Mouse (Mus musculus) hindbrain, postnatal 0 days (tissue): ENCODE data around the gene Spata3. TPM values are rescaled to one million over a fixed set of nuclear protein-coding genes. Genes with fewer than 3 reads are reported as not detected.

Experiments used
- ATAC-seq: fragments of 200-750 bp; cut with Nextera tagmentation; 2 replicates; pipeline ENCODE4 v1.8.0; 2017; ENCODE audit warnings: mild to moderate bottlenecking, moderate TSS enrichment, moderate library complexity
- DNase-seq: peaks from one replicate; pipeline ENCODE4 v3.0.0-alpha.2; 2015; ENCODE audit warnings: low spot score
- H3K27ac ChIP-seq: fragments of 300-500 bp; sonication (generic); 2 replicates; pipeline ENCODE4 v1.5.1; 2014; ENCODE audit warnings: mild to moderate bottlenecking
- H3K27me3 ChIP-seq: fragments of 300-500 bp; sonication (generic); 2 replicates; pipeline ENCODE4 v1.6.1; 2014; ENCODE audit warnings: low read length, mixed read lengths; ENCODE audit not compliant: insufficient read depth
- H3K36me3 ChIP-seq: fragments of 300-500 bp; sonication (generic); 2 replicates; pipeline ENCODE4 v1.6.1; 2014; ENCODE audit warnings: low read length, mixed read lengths; ENCODE audit not compliant: insufficient read depth
- H3K4me1 ChIP-seq: fragments of 300-500 bp; sonication (generic); 2 replicates; pipeline ENCODE4 v1.6.1; 2014; ENCODE audit warnings: antibody characterized with exemption, low read length, mixed read lengths; ENCODE audit not compliant: insufficient read depth
- H3K4me2 ChIP-seq: fragments of 300-500 bp; sonication (generic); 2 replicates; pipeline ENCODE4 v1.6.1; 2014; ENCODE audit warnings: low read depth, mild to moderate bottlenecking, low read length, moderate library complexity, mixed read lengths
- H3K4me3 ChIP-seq: fragments of 300-500 bp; sonication (generic); 2 replicates; pipeline ENCODE4 v1.5.1; 2014; ENCODE audit warnings: low read length
- H3K9ac ChIP-seq: fragments of 300-500 bp; sonication (generic); replicated peaks from 2 replicates; pipeline ENCODE4 v1.6.1; 2014; ENCODE audit warnings: mild to moderate bottlenecking, low read length, moderate library complexity, mixed read lengths
- H3K9me3 ChIP-seq: fragments of 300-500 bp; sonication (generic); 2 replicates; pipeline ENCODE4 v1.6.1; 2016; ENCODE audit warnings: low read length, mixed read lengths
- CTCF ChIP-seq: IDR thresholded peaks from 2 replicates; pipeline ENCODE4 v1.5.1; 2016; ENCODE audit warnings: antibody characterized with exemption, control low read depth, low read depth
- WGBS: fragments of 180-500 bp; shearing (Covaris S2); extraction: QIAGEN DNeasy Blood & Tissue Kit; methylation state at CpG from one replicate; pipeline ENCODE4 v1.1.7; 2014; 5-methylcytosine and 5-hydroxymethylcytosine counted together
- polyA plus RNA-seq: library from polyadenylated mRNA; unstranded; fragments of >200 nt; fragmentation: Nextera tagmentation; extraction: Ambion mirVana; gene quantifications from 2 replicates; pipeline ENCODE4 v1.2.1, GENCODE M21; 2015
- total RNA-seq: library from RNA; depleted of rRNA; stranded (reverse); fragments of >200 nt; gene quantifications from 2 replicates; pipeline ENCODE4 v1.2.3, GENCODE M21; 2014; rRNA removed

Spata3 gene
- total RNA-seq: 1.2 TPM in 1 of 2 replicates, not detected in the other
- polyA plus RNA-seq: 1.3 and 1.4 TPM in 2 replicates

DNA sequence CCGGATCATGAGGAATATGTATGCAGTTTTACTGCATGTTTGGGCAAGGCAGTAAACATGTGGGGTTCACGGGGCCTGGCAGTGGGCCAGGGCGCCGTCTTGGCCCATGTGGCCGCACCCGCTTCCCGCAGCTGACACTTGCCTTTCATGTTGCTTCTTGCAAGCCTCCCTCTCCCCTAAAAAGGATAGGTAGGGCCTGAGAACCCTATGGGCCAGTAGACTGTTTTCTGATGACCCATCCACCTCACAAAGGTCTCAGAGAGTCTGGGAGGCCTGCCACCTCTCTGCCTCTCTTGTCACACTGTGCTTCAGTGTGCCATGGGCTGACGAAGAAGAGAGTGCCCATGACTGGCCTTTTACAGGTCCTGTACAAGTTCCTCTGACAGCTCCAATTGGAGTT lies at the start of gene Spata3:
Gene Spata3 (plus strand): TSS at position 301 of the 400 bp plus-strand sequence.
- DNase-seq (no peak), ATAC-seq (no peak)
- TF ChIP-seq CTCF: no peak

DNA sequence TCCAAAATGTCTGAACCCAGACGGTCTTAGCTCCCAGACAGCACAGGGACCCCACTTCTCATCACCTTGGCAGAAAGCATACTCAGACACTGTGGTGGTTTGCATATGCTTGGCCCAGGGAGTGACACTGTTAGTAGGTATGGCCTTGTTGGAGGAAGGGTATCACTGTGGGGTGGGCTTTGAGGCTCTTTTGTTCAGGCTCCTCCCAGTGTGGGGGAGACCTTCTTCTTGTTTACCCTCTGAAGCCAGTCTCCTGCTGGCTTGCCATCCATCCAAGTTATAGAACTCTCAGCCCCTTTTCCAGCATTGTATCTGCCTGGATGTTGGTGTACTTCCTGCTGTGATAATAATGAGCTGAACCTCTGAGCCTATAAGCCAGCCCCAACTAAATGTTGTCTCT lies 47.5 kb upstream of the Spata3 start:
- 65% methylated on average over 1 of the region's 1 CpGs for WGBS
- Histone ChIP-seq H3K4me2 (no peak overlapping the region), H3K4me1 (no peaks in the 10 kb centered on the region), H3K27ac (peak overlapping the region; percentile 74), H3K27me3 (no peaks in the 10 kb centered on the region), H3K9me3 (no peaks in the 10 kb centered on the region), H3K4me3 (no peak overlapping the region), H3K36me3 (no peaks in the 10 kb centered on the region), H3K9ac (no peak overlapping the region)
- TF ChIP-seq CTCF: no peak
- DNase-seq (peak; percentile 7), ATAC-seq (peak; percentile 70)

More for the DNA sequence above, at the start of gene Spata3:
- 92% methylated on average over 8 of the region's 8 CpGs for WGBS
- Histone ChIP-seq H3K36me3 (no peaks in the 10 kb centered on the region), H3K4me2 (no peak within 1 kb of the TSS), H3K9me3 (no peaks in the 10 kb centered on the region), H3K4me1 (no peaks in the 10 kb centered on the region), H3K27ac (no peak within 1 kb of the TSS), H3K27me3 (no peaks in the 10 kb centered on the region), H3K9ac (no peak within 1 kb of the TSS), H3K4me3 (no peak within 1 kb of the TSS)

GRCm38 (mm10) chr1:85969519-85969918 lies 47.1 kb upstream of the Spata3 start:
- no peaks in the 10 kb centered on the region for H3K27me3 ChIP-seq
- peak overlapping the region; percentile 74 for H3K27ac ChIP-seq
- H3K9me3 ChIP-seq: no peaks in the 10 kb centered on the region
- no peak for TF ChIP-seq CTCF
- H3K36me3 ChIP-seq: no peaks in the 10 kb centered on the region
- ATAC-seq (peak; percentile 91), DNase-seq (peak; percentile 87)
- no peaks in the 10 kb centered on the region for H3K4me1 ChIP-seq
- no peak overlapping the region for H3K4me3 ChIP-seq
- no peak overlapping the region for H3K9ac ChIP-seq
- H3K4me2 ChIP-seq: no peak overlapping the region
- 40% methylated on average over 1 of the region's 1 CpGs for WGBS

- 97% methylated on average over 3 of the region's 3 CpGs for WGBS
These were observed 45.5 kb upstream of the Spata3 start for GRCm38 (mm10) chr1:85971070-85971469.

DNA sequence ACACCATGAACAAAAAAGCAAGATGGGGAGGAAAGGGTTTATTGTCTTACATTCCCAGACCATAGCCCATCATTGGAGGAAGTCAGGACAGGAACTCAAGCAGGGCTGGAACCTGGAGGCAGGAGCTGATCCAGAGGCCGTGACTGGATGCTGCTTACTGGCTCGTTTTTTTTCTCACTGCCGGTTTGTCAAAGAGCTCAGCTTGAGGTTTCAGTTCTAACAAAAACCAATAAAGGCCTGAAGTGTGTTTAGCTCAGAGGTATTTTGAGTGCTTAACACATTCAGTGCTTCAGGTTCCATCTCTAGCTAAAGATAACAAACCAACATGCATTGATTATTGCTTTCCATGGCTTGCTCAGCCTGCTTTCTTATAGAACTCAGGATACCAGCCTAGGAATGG lies 44.3 kb upstream of the Spata3 start:
- ATAC-seq (no peak), DNase-seq (no peak)
- Histone ChIP-seq H3K4me3 (no peak overlapping the region), H3K27me3 (no peaks in the 10 kb centered on the region), H3K9ac (no peak overlapping the region), H3K27ac (no peak overlapping the region), H3K36me3 (no peaks in the 10 kb centered on the region), H3K9me3 (no peaks in the 10 kb centered on the region), H3K4me2 (no peak overlapping the region), H3K4me1 (no peaks in the 10 kb centered on the region)
- no peak for TF ChIP-seq CTCF
- 46% methylated on average over 3 of the region's 3 CpGs for WGBS

More at GRCm38 (mm10) chr1:85971070-85971469, 45.5 kb upstream of the Spata3 start:
- no peak for DNase-seq
- Histone ChIP-seq H3K9ac (no peak overlapping the region), H3K9me3 (no peaks in the 10 kb centered on the region), H3K36me3 (no peaks in the 10 kb centered on the region), H3K27ac (no peak overlapping the region), H3K4me1 (no peaks in the 10 kb centered on the region), H3K4me2 (no peak overlapping the region), H3K27me3 (no peaks in the 10 kb centered on the region), H3K4me3 (no peak overlapping the region)
- ATAC-seq: no peak
- no peak for TF ChIP-seq CTCF

DNA sequence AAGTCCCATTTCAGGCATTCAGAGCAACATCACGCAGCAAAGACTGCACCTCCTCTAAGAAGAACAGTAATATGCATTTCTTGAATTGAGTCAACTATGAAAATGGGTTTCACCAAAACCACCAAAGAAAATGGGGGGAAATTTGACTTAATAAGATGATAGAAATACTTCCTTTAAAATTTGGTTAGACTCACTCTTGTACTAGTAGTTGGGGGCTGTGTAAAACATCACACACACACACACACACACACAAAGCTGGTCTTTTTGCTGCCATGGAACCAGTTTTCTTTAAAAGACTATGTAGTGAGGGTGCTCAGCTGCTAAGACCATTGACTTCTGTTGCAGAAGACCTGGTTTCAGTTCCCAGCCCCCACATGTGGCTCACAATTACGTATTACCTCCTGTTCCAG lies 43.1 kb upstream of the Spata3 start:
- ATAC-seq: no peak
- H3K27me3 ChIP-seq: no peaks in the 10 kb centered on the region
- no peak overlapping the region for H3K27ac ChIP-seq
- TF ChIP-seq CTCF: no peak
- H3K4me2 ChIP-seq: no peak overlapping the region
- H3K36me3 ChIP-seq: no peaks in the 10 kb centered on the region
- no peaks in the 10 kb centered on the region for H3K9me3 ChIP-seq
- no peak overlapping the region for H3K4me3 ChIP-seq
- H3K9ac ChIP-seq: no peak overlapping the region
- WGBS: 89% methylated on average over 2 of the region's 2 CpGs
- no peaks in the 10 kb centered on the region for H3K4me1 ChIP-seq
- no peak for DNase-seq

DNA sequence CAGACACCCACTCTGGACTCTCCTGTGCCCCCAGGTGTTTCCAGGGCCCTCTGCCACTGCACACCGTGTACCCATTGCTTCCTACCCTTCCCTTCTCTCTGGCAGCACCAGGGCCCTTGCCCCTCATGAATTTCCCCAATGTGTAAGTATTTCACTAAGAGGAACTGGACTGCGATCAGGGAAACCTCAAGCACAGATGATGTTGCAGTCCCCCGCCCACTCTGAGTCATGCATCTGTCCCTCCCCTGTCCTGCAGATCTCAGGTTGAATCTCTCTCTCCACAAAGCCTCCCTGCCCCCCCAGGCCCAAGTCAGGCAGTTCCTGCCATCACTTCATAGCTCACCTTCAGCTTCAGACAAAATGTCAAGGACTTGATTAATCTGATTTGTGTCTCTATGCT lies 38.9 kb upstream of the Spata3 start:
- no peak for TF ChIP-seq CTCF
- 76% methylated on average over 3 of the region's 3 CpGs for WGBS
- Histone ChIP-seq H3K4me3 (no peak overlapping the region), H3K4me1 (no peaks in the 10 kb centered on the region), H3K9ac (no peak overlapping the region), H3K27ac (no peak overlapping the region), H3K27me3 (no peaks in the 10 kb centered on the region), H3K9me3 (no peaks in the 10 kb centered on the region), H3K36me3 (no peaks in the 10 kb centered on the region), H3K4me2 (no peak overlapping the region)
- DNase-seq (no peak), ATAC-seq (no peak)
